Mouse (Mus musculus): ENCODE measurements at regions not wholly inside any gene's neighbourhood (a gene's known extent, or its start where the extent isn't known, plus 50 kb on each side); places are given as distances from the start of the nearest gene placed in this dataset.
"Not testable (repeated sequence)": the region's sequence is repeated elsewhere in the genome, so short reads cannot be mapped to it uniquely, and the experiment has no call there.

- no peak overlapping the region for H3K9ac ChIP-seq (ENCODE audit: low read depth, low read length)
- no peaks in the 10 kb centered on the region for H3K27me3 ChIP-seq (ENCODE audit: control insufficient read depth, insufficient read depth, low read length)
- ATAC-seq (ENCODE audit: low FRiP score, low TSS enrichment): no peak
- no peaks in the 10 kb centered on the region; the same call in 1 of the 2 replicates for H3K9me3 ChIP-seq (ENCODE audit: control insufficient read depth, low read length)
- WGBS: 71% methylated on average over 1 of the region's 2 CpGs
- no peak overlapping the region for H3K4me3 ChIP-seq (ENCODE audit: low read length)
- no peaks in the 10 kb centered on the region for H3K36me3 ChIP-seq (ENCODE audit: control insufficient read depth, insufficient read depth, low read length)
- no peak overlapping the region for H3K4me2 ChIP-seq (replicated peaks; ENCODE audit: low read depth, low read length)
- no peaks in the 10 kb centered on the region for H3K4me1 ChIP-seq (ENCODE audit: control insufficient read depth, insufficient read depth, low read length)
- H3K27ac ChIP-seq (ENCODE audit: low read depth, low read length): no peak overlapping the region
Observed at GRCm38 (mm10) chr1:17545311-17545710, 600.4 kb downstream of the Crisp4 start.

- Histone ChIP-seq H3K27me3 (ENCODE audit: control insufficient read depth, insufficient read depth, low read length) (no peaks in the 10 kb centered on the region), H3K4me3 (ENCODE audit: low read length) (no peak overlapping the region), H3K4me2 (replicated peaks; ENCODE audit: low read depth, low read length) (no peak overlapping the region), H3K36me3 (ENCODE audit: control insufficient read depth, insufficient read depth, low read length) (no peaks in the 10 kb centered on the region), H3K9ac (ENCODE audit: low read depth, low read length) (no peak overlapping the region), H3K27ac (ENCODE audit: low read depth, low read length) (no peak overlapping the region), H3K9me3 (ENCODE audit: control insufficient read depth, low read length) (no peaks in the 10 kb centered on the region; the same call in 1 of the 2 replicates), H3K4me1 (ENCODE audit: control insufficient read depth, insufficient read depth, low read length) (no peaks in the 10 kb centered on the region)
- ATAC-seq (ENCODE audit: low FRiP score, low TSS enrichment): peak; percentile 89
Observed at GRCm38 (mm10) chr1:17538160-17538559, 607.5 kb downstream of the Crisp4 start.

GRCm38 (mm10) chr1:17531291-17531690 is 614.4 kb downstream of the Crisp4 start:
- H3K27ac ChIP-seq (ENCODE audit: low read depth, low read length); ATAC-seq (ENCODE audit: low FRiP score, low TSS enrichment); H3K36me3 ChIP-seq (ENCODE audit: control insufficient read depth, insufficient read depth, low read length); H3K4me1 ChIP-seq (ENCODE audit: control insufficient read depth, insufficient read depth, low read length); H3K9ac ChIP-seq (ENCODE audit: low read depth, low read length); H3K9me3 ChIP-seq (ENCODE audit: control insufficient read depth, low read length); H3K4me3 ChIP-seq (ENCODE audit: low read length); H3K27me3 ChIP-seq (ENCODE audit: control insufficient read depth, insufficient read depth, low read length); H3K4me2 ChIP-seq (replicated peaks; ENCODE audit: low read depth, low read length): not testable (repeated sequence)

GRCm38 (mm10) chr1:17520118-17520517 is 625.6 kb downstream of the Crisp4 start:
- Histone ChIP-seq H3K4me3 (ENCODE audit: low read length) (no peak overlapping the region), H3K27me3 (ENCODE audit: control insufficient read depth, insufficient read depth, low read length) (no peaks in the 10 kb centered on the region), H3K4me2 (replicated peaks; ENCODE audit: low read depth, low read length) (no peak overlapping the region), H3K27ac (ENCODE audit: low read depth, low read length) (no peak overlapping the region), H3K9me3 (ENCODE audit: control insufficient read depth, low read length) (no peaks in the 10 kb centered on the region), H3K9ac (ENCODE audit: low read depth, low read length) (no peak overlapping the region), H3K36me3 (ENCODE audit: control insufficient read depth, insufficient read depth, low read length) (no peaks in the 10 kb centered on the region), H3K4me1 (ENCODE audit: control insufficient read depth, insufficient read depth, low read length) (no peaks in the 10 kb centered on the region)
- WGBS: 84% methylated on average over 2 of the region's 2 CpGs
- 0 out of 2 replicates have a peak, but pooled peaks have one; percentile 35 for ATAC-seq (ENCODE audit: low FRiP score, low TSS enrichment)

- H3K4me1 ChIP-seq (ENCODE audit: control insufficient read depth, insufficient read depth, low read length): no peaks in the 10 kb centered on the region
- no peaks in the 10 kb centered on the region for H3K9me3 ChIP-seq (ENCODE audit: control insufficient read depth, low read length)
- no peak overlapping the region for H3K4me3 ChIP-seq (ENCODE audit: low read length)
- 86% methylated on average over 6 of the region's 6 CpGs for WGBS
- no peaks in the 10 kb centered on the region for H3K36me3 ChIP-seq (ENCODE audit: control insufficient read depth, insufficient read depth, low read length)
- no peak overlapping the region for H3K9ac ChIP-seq (ENCODE audit: low read depth, low read length)
- no peaks in the 10 kb centered on the region for H3K27me3 ChIP-seq (ENCODE audit: control insufficient read depth, insufficient read depth, low read length)
- no peak overlapping the region for H3K27ac ChIP-seq (ENCODE audit: low read depth, low read length)
- peak; percentile 43; the same call in 1 of the 2 replicates for ATAC-seq (ENCODE audit: low FRiP score, low TSS enrichment)
- no peak overlapping the region for H3K4me2 ChIP-seq (replicated peaks; ENCODE audit: low read depth, low read length)
Observed at GRCm38 (mm10) chr1:17506125-17507112, 639.3 kb downstream of the Crisp4 start.

- 76% methylated on average over 3 of the region's 3 CpGs for WGBS
- no peak overlapping the region for H3K27ac ChIP-seq (ENCODE audit: low read depth, low read length)
- no peak overlapping the region for H3K4me3 ChIP-seq (ENCODE audit: low read length)
- no peaks in the 10 kb centered on the region for H3K9me3 ChIP-seq (ENCODE audit: control insufficient read depth, low read length)
- H3K9ac ChIP-seq (ENCODE audit: low read depth, low read length): no peak overlapping the region
- no peaks in the 10 kb centered on the region for H3K27me3 ChIP-seq (ENCODE audit: control insufficient read depth, insufficient read depth, low read length)
- no peak overlapping the region for H3K4me2 ChIP-seq (replicated peaks; ENCODE audit: low read depth, low read length)
- no peak for ATAC-seq (ENCODE audit: low FRiP score, low TSS enrichment)
- no peaks in the 10 kb centered on the region for H3K4me1 ChIP-seq (ENCODE audit: control insufficient read depth, insufficient read depth, low read length)
- no peaks in the 10 kb centered on the region for H3K36me3 ChIP-seq (ENCODE audit: control insufficient read depth, insufficient read depth, low read length)
Observed at GRCm38 (mm10) chr1:17493596-17493995, 652.1 kb downstream of the Crisp4 start.

GRCm38 (mm10) chr1:17489854-17490202 is 655.9 kb downstream of the Crisp4 start:
- H3K4me3 ChIP-seq (ENCODE audit: low read length); H3K4me2 ChIP-seq (replicated peaks; ENCODE audit: low read depth, low read length); H3K9me3 ChIP-seq (ENCODE audit: control insufficient read depth, low read length); H3K27me3 ChIP-seq (ENCODE audit: control insufficient read depth, insufficient read depth, low read length); H3K9ac ChIP-seq (ENCODE audit: low read depth, low read length); H3K27ac ChIP-seq (ENCODE audit: low read depth, low read length); H3K36me3 ChIP-seq (ENCODE audit: control insufficient read depth, insufficient read depth, low read length); ATAC-seq (ENCODE audit: low FRiP score, low TSS enrichment); H3K4me1 ChIP-seq (ENCODE audit: control insufficient read depth, insufficient read depth, low read length): not testable (repeated sequence)

- not testable (repeated sequence) for H3K36me3 ChIP-seq (ENCODE audit: control insufficient read depth, insufficient read depth, low read length); ATAC-seq (ENCODE audit: low FRiP score, low TSS enrichment); H3K27me3 ChIP-seq (ENCODE audit: control insufficient read depth, insufficient read depth, low read length); H3K27ac ChIP-seq (ENCODE audit: low read depth, low read length); H3K9ac ChIP-seq (ENCODE audit: low read depth, low read length); H3K9me3 ChIP-seq (ENCODE audit: control insufficient read depth, low read length); H3K4me3 ChIP-seq (ENCODE audit: low read length); H3K4me2 ChIP-seq (replicated peaks; ENCODE audit: low read depth, low read length); H3K4me1 ChIP-seq (ENCODE audit: control insufficient read depth, insufficient read depth, low read length)
- WGBS: 83% methylated on average over 6 of the region's 6 CpGs
Observed at GRCm38 (mm10) chr1:17489192-17489853, 656.4 kb downstream of the Crisp4 start.

- H3K27ac ChIP-seq (ENCODE audit: low read depth, low read length): peak overlapping the region; percentile 62
- ATAC-seq (ENCODE audit: low FRiP score, low TSS enrichment): peak; percentile 82
- H3K4me1 ChIP-seq (ENCODE audit: control insufficient read depth, insufficient read depth, low read length): peaks cover 9% of the 10 kb centered on the region; the same call in 1 of the 2 replicates
Observed at GRCm38 (mm10) chr1:17451204-17451866, 694.4 kb downstream of the Crisp4 start.

More at GRCm38 (mm10) chr1:17451204-17451866, 694.4 kb downstream of the Crisp4 start:
- H3K9me3 ChIP-seq (ENCODE audit: control insufficient read depth, low read length): no peaks in the 10 kb centered on the region
- H3K9ac ChIP-seq (ENCODE audit: low read depth, low read length): no peak overlapping the region
- no peak overlapping the region; the same call in 1 of the 2 replicates for H3K4me2 ChIP-seq (replicated peaks; ENCODE audit: low read depth, low read length)
- H3K27me3 ChIP-seq (ENCODE audit: control insufficient read depth, insufficient read depth, low read length): no peaks in the 10 kb centered on the region
- no peak overlapping the region for H3K4me3 ChIP-seq (ENCODE audit: low read length)
- 20% methylated on average over 2 of the region's 2 CpGs for WGBS
- H3K36me3 ChIP-seq (ENCODE audit: control insufficient read depth, insufficient read depth, low read length): no peaks in the 10 kb centered on the region
